Mouse (Mus musculus) ES-E14 (cell line): ENCODE data around the gene Cdyl.

Source experiments
- CHD2 ChIP-seq: IDR thresholded peaks from 2 replicates; pipeline ENCODE4 v1.6.1; 2014; ENCODE audit warnings: mild to moderate bottlenecking, low read depth, low read length, inconsistent platforms
- HCFC1 ChIP-seq: IDR thresholded peaks from 2 replicates; pipeline ENCODE4 v1.6.1; 2012; ENCODE audit warnings: low read length, inconsistent platforms, borderline replicate concordance; ENCODE audit not compliant: insufficient read depth
- MAFK ChIP-seq: IDR thresholded peaks from 2 replicates; pipeline ENCODE4 v1.6.1; 2014; ENCODE audit warnings: mild to moderate bottlenecking, low read depth, low read length, inconsistent platforms; ENCODE audit not compliant: insufficient read depth

GRCm38 (mm10) chr13:35794309-35794708 lies 134.7 kb downstream of the Cdyl start:
- no peak for TF ChIP-seq CHD2
- TF ChIP-seq HCFC1, result no peak
- no peak for TF ChIP-seq MAFK
